Mouse (Mus musculus): ENCODE data around the gene Trim2. TPM values are rescaled to one million over a fixed set of nuclear protein-coding genes. Genes with fewer than 3 reads are reported as not detected.

The Trim2 gene
- total RNA-seq, 1 experiment from 2014 or later, result 1.4 TPM

- no peak for ATAC-seq (replicated peaks in 1 of 2; ENCODE audit: insufficient read depth in 1 of 2, low FRiP score in 2 of 2, low TSS enrichment in 1 of 2, low read depth in 1 of 2, poor library complexity in 2 of 2, severe bottlenecking in 2 of 2)
These were observed 105.9 kb downstream of the Trim2 start for GRCm38 (mm10) chr3:84200559-84201420.

- ATAC-seq (replicated peaks in 1 of 2; ENCODE audit: insufficient read depth in 1 of 2, low FRiP score in 2 of 2, low TSS enrichment in 1 of 2, low read depth in 1 of 2, poor library complexity in 2 of 2, severe bottlenecking in 2 of 2), result no peak
These were observed 107.2 kb downstream of the Trim2 start for GRCm38 (mm10) chr3:84199516-84199915.

- no peak for ATAC-seq (replicated peaks in 1 of 2; ENCODE audit: insufficient read depth in 1 of 2, low FRiP score in 2 of 2, low TSS enrichment in 1 of 2, low read depth in 1 of 2, poor library complexity in 2 of 2, severe bottlenecking in 2 of 2)
These were observed 108.4 kb downstream of the Trim2 start for GRCm38 (mm10) chr3:84198229-84198628.

GRCm38 (mm10) chr3:84193881-84194280 lies 112.8 kb downstream of the Trim2 start:
- no peak for ATAC-seq (replicated peaks in 1 of 2; ENCODE audit: insufficient read depth in 1 of 2, low FRiP score in 2 of 2, low TSS enrichment in 1 of 2, low read depth in 1 of 2, poor library complexity in 2 of 2, severe bottlenecking in 2 of 2)

- no peak; a peak in 1 of 4 replicates for ATAC-seq (replicated peaks in 1 of 2; ENCODE audit: insufficient read depth in 1 of 2, low FRiP score in 2 of 2, low TSS enrichment in 1 of 2, low read depth in 1 of 2, poor library complexity in 2 of 2, severe bottlenecking in 2 of 2)
These were observed 115.4 kb downstream of the Trim2 start for GRCm38 (mm10) chr3:84191141-84191881.

GRCm38 (mm10) chr3:84190513-84191061 lies 116.1 kb downstream of the Trim2 start:
- peak; percentile 34 to 43; a peak in 3 of 4 replicates for ATAC-seq (replicated peaks in 1 of 2; ENCODE audit: insufficient read depth in 1 of 2, low FRiP score in 2 of 2, low TSS enrichment in 1 of 2, low read depth in 1 of 2, poor library complexity in 2 of 2, severe bottlenecking in 2 of 2)

GRCm38 (mm10) chr3:84189629-84190173 lies 117.0 kb downstream of the Trim2 start:
- ATAC-seq (replicated peaks in 1 of 2; ENCODE audit: insufficient read depth in 1 of 2, low FRiP score in 2 of 2, low TSS enrichment in 1 of 2, low read depth in 1 of 2, poor library complexity in 2 of 2, severe bottlenecking in 2 of 2), result 0 out of 4 replicates have a peak, but pooled peaks of 1 of the 2 experiments have one; percentile 22

GRCm38 (mm10) chr3:84181717-84182116 lies 125.0 kb downstream of the Trim2 start:
- ATAC-seq (replicated peaks in 1 of 2; ENCODE audit: insufficient read depth in 1 of 2, low FRiP score in 2 of 2, low TSS enrichment in 1 of 2, low read depth in 1 of 2, poor library complexity in 2 of 2, severe bottlenecking in 2 of 2), result no peak

- ATAC-seq (replicated peaks in 1 of 2; ENCODE audit: insufficient read depth in 1 of 2, low FRiP score in 2 of 2, low TSS enrichment in 1 of 2, low read depth in 1 of 2, poor library complexity in 2 of 2, severe bottlenecking in 2 of 2), result no peak
These were observed 125.6 kb downstream of the Trim2 start for GRCm38 (mm10) chr3:84181102-84181501.

- no peak for ATAC-seq (replicated peaks in 1 of 2; ENCODE audit: insufficient read depth in 1 of 2, low FRiP score in 2 of 2, low TSS enrichment in 1 of 2, low read depth in 1 of 2, poor library complexity in 2 of 2, severe bottlenecking in 2 of 2)
These were observed 126.4 kb downstream of the Trim2 start for GRCm38 (mm10) chr3:84180304-84180703.

- ATAC-seq (replicated peaks in 1 of 2; ENCODE audit: insufficient read depth in 1 of 2, low FRiP score in 2 of 2, low TSS enrichment in 1 of 2, low read depth in 1 of 2, poor library complexity in 2 of 2, severe bottlenecking in 2 of 2), result no peak
These were observed 128.8 kb downstream of the Trim2 start for GRCm38 (mm10) chr3:84177834-84178233.

- ATAC-seq (replicated peaks in 1 of 2; ENCODE audit: insufficient read depth in 1 of 2, low FRiP score in 2 of 2, low TSS enrichment in 1 of 2, low read depth in 1 of 2, poor library complexity in 2 of 2, severe bottlenecking in 2 of 2), result peak; percentile 87 to 91
These were observed 131.1 kb downstream of the Trim2 start for GRCm38 (mm10) chr3:84175337-84176315.

- ATAC-seq (replicated peaks in 1 of 2; ENCODE audit: insufficient read depth in 1 of 2, low FRiP score in 2 of 2, low TSS enrichment in 1 of 2, low read depth in 1 of 2, poor library complexity in 2 of 2, severe bottlenecking in 2 of 2), result no peak
These were observed 133.0 kb downstream of the Trim2 start, which contains the start of gene Gm6525 for GRCm38 (mm10) chr3:84173581-84174154. TSS of gene Gm6525 (plus strand) at chr3:84174104.

- no peak for ATAC-seq (replicated peaks in 1 of 2; ENCODE audit: insufficient read depth in 1 of 2, low FRiP score in 2 of 2, low TSS enrichment in 1 of 2, low read depth in 1 of 2, poor library complexity in 2 of 2, severe bottlenecking in 2 of 2)
These were observed 134.3 kb downstream of the Trim2 start for GRCm38 (mm10) chr3:84172406-84172805.

GRCm38 (mm10) chr3:84169393-84170005 lies 137.2 kb downstream of the Trim2 start:
- ATAC-seq (replicated peaks in 1 of 2; ENCODE audit: insufficient read depth in 1 of 2, low FRiP score in 2 of 2, low TSS enrichment in 1 of 2, low read depth in 1 of 2, poor library complexity in 2 of 2, severe bottlenecking in 2 of 2), result peak in 1 of 2 experiments; percentile 17; a peak in 1 of 4 replicates

- no peak for ATAC-seq (replicated peaks in 1 of 2; ENCODE audit: insufficient read depth in 1 of 2, low FRiP score in 2 of 2, low TSS enrichment in 1 of 2, low read depth in 1 of 2, poor library complexity in 2 of 2, severe bottlenecking in 2 of 2)
These were observed 137.7 kb downstream of the Trim2 start for GRCm38 (mm10) chr3:84168943-84169342.

Data from hematopoietic stem cell, adult 5-6 weeks (primary cell).